Mouse (Mus musculus): ENCODE data around the gene Ptpn12. TPM values are rescaled to one million over a fixed set of nuclear protein-coding genes. Genes with fewer than 3 reads are reported as not detected.
"Not testable (repeated sequence)": the region's sequence is repeated elsewhere in the genome, so short reads cannot be mapped to it uniquely, and the experiment has no call there.

The Ptpn12 gene
- polyA plus RNA-seq, 1 experiment from 2014 or later, result 15.3 TPM

- Histone ChIP-seq H3K9ac (peak overlapping the region; percentile 98), H3K36me3 (no peaks in the 10 kb centered on the region), H3K27me3 (no peaks in the 10 kb centered on the region), H3K4me2 (peak overlapping the region; percentile 61), H3K27ac (0 out of 2 replicates have a peak overlapping the region, but pooled peaks have one; percentile 97), H3K4me3 (peak overlapping the region; percentile 98), H3K4me1 (replicated peaks) (peaks cover 32% of the 10 kb centered on the region), H3K9me3 (replicated peaks) (no peaks in the 10 kb centered on the region)
- ATAC-seq (replicated peaks; ENCODE audit: insufficient number of reproducible peaks, insufficient read depth, low FRiP score, low read depth), result no peak
- WGBS, result 7% methylated on average over 5 of the region's 5 CpGs
Observed at GRCm38 (mm10) chr5:20950093-20950492, 105.6 kb downstream of the Ptpn12 start.

GRCm38 (mm10) chr5:20946906-20947305 lies 108.8 kb downstream of the Ptpn12 start:
- H3K27ac ChIP-seq, result no peak overlapping the region
- H3K36me3 ChIP-seq, result no peaks in the 10 kb centered on the region
- no peaks in the 10 kb centered on the region for H3K9me3 ChIP-seq (replicated peaks)
- H3K4me3 ChIP-seq, result no peak overlapping the region
- 85% methylated on average over 6 of the region's 6 CpGs for WGBS
- H3K9ac ChIP-seq, result no peak overlapping the region
- no peak overlapping the region for H3K4me2 ChIP-seq
- H3K4me1 ChIP-seq (replicated peaks), result peaks cover 31% of the 10 kb centered on the region
- ATAC-seq (replicated peaks; ENCODE audit: insufficient number of reproducible peaks, insufficient read depth, low FRiP score, low read depth), result no peak
- H3K27me3 ChIP-seq, result no peaks in the 10 kb centered on the region

- H3K9me3 ChIP-seq (replicated peaks), result no peaks in the 10 kb centered on the region
- H3K27me3 ChIP-seq, result no peaks in the 10 kb centered on the region
- no peak for ATAC-seq (replicated peaks; ENCODE audit: insufficient number of reproducible peaks, insufficient read depth, low FRiP score, low read depth)
- H3K4me3 ChIP-seq, result no peak overlapping the region
- H3K4me2 ChIP-seq, result peak overlapping the region; percentile 52
- H3K9ac ChIP-seq, result no peak overlapping the region
- WGBS, result 45% methylated on average over 13 of the region's 13 CpGs
- H3K4me1 ChIP-seq (replicated peaks), result peaks cover 49% of the 10 kb centered on the region
- H3K36me3 ChIP-seq, result no peaks in the 10 kb centered on the region
- H3K27ac ChIP-seq, result peak overlapping the region; percentile 80
Observed at GRCm38 (mm10) chr5:20944961-20945748, 110.6 kb downstream of the Ptpn12 start.

GRCm38 (mm10) chr5:20943791-20944190 lies 111.9 kb downstream of the Ptpn12 start:
- 78% methylated on average over 4 of the region's 4 CpGs for WGBS
- peaks cover 56% of the 10 kb centered on the region for H3K4me1 ChIP-seq (replicated peaks)

GRCm38 (mm10) chr5:20942523-20942922 lies 113.2 kb downstream of the Ptpn12 start:
- WGBS, result 90% methylated on average over 3 of the region's 3 CpGs
- no peak for ATAC-seq (replicated peaks; ENCODE audit: insufficient number of reproducible peaks, insufficient read depth, low FRiP score, low read depth)
- H3K27ac ChIP-seq, result no peak overlapping the region
- H3K9ac ChIP-seq, result no peak overlapping the region
- H3K4me3 ChIP-seq, result no peak overlapping the region
- no peaks in the 10 kb centered on the region for H3K36me3 ChIP-seq
- no peaks in the 10 kb centered on the region for H3K27me3 ChIP-seq
- H3K4me2 ChIP-seq, result no peak overlapping the region
- H3K4me1 ChIP-seq (replicated peaks), result peaks cover 61% of the 10 kb centered on the region
- H3K9me3 ChIP-seq (replicated peaks), result no peaks in the 10 kb centered on the region

More at GRCm38 (mm10) chr5:20943791-20944190, 111.9 kb downstream of the Ptpn12 start:
- not testable (repeated sequence) for H3K27me3 ChIP-seq; H3K9ac ChIP-seq; H3K36me3 ChIP-seq; H3K27ac ChIP-seq; H3K4me2 ChIP-seq; H3K4me3 ChIP-seq; H3K9me3 ChIP-seq (replicated peaks); ATAC-seq (replicated peaks; ENCODE audit: insufficient number of reproducible peaks, insufficient read depth, low FRiP score, low read depth)

GRCm38 (mm10) chr5:20941205-20941604 lies 114.5 kb downstream of the Ptpn12 start:
- H3K4me3 ChIP-seq, result no peak overlapping the region
- no peaks in the 10 kb centered on the region for H3K9me3 ChIP-seq (replicated peaks)
- no peaks in the 10 kb centered on the region for H3K27me3 ChIP-seq
- no peaks in the 10 kb centered on the region for H3K36me3 ChIP-seq
- ATAC-seq (replicated peaks; ENCODE audit: insufficient number of reproducible peaks, insufficient read depth, low FRiP score, low read depth), result peak; percentile 60
- H3K4me1 ChIP-seq (replicated peaks), result peaks cover 57% of the 10 kb centered on the region
- H3K9ac ChIP-seq, result no peak overlapping the region
- WGBS, result 15% methylated on average over 5 of the region's 5 CpGs
- H3K27ac ChIP-seq, result peak overlapping the region; percentile 87
- peak overlapping the region; percentile 29 for H3K4me2 ChIP-seq

GRCm38 (mm10) chr5:20940696-20941095 lies 115.0 kb downstream of the Ptpn12 start:
- 48% methylated on average over 4 of the region's 4 CpGs for WGBS
- H3K4me1 ChIP-seq (replicated peaks), result peaks cover 61% of the 10 kb centered on the region
- peak overlapping the region; percentile 19; the same call in 1 of the 2 replicates for H3K9ac ChIP-seq
- no peaks in the 10 kb centered on the region for H3K36me3 ChIP-seq
- no peaks in the 10 kb centered on the region for H3K9me3 ChIP-seq (replicated peaks)
- H3K27ac ChIP-seq, result peak overlapping the region; percentile 87
- no peak overlapping the region for H3K4me3 ChIP-seq
- ATAC-seq (replicated peaks; ENCODE audit: insufficient number of reproducible peaks, insufficient read depth, low FRiP score, low read depth), result peak; percentile 36
- H3K27me3 ChIP-seq, result no peaks in the 10 kb centered on the region
- H3K4me2 ChIP-seq, result peak overlapping the region; percentile 22; the same call in 1 of the 2 replicates

GRCm38 (mm10) chr5:20940040-20940571 lies 115.6 kb downstream of the Ptpn12 start:
- no peak overlapping the region for H3K4me3 ChIP-seq

GRCm38 (mm10) chr5:20938523-20938922 lies 117.2 kb downstream of the Ptpn12 start:
- H3K9me3 ChIP-seq (replicated peaks), result no peaks in the 10 kb centered on the region
- H3K4me3 ChIP-seq, result no peak overlapping the region
- WGBS, result 45% methylated on average over 5 of the region's 5 CpGs
- no peaks in the 10 kb centered on the region for H3K36me3 ChIP-seq
- H3K4me2 ChIP-seq, result peak overlapping the region; percentile 37
- H3K9ac ChIP-seq, result no peak overlapping the region
- peak overlapping the region; percentile 87 for H3K27ac ChIP-seq
- ATAC-seq (replicated peaks; ENCODE audit: insufficient number of reproducible peaks, insufficient read depth, low FRiP score, low read depth), result no peak
- H3K4me1 ChIP-seq (replicated peaks), result peaks cover 64% of the 10 kb centered on the region
- H3K27me3 ChIP-seq, result no peaks in the 10 kb centered on the region

More at GRCm38 (mm10) chr5:20940040-20940571, 115.6 kb downstream of the Ptpn12 start:
- H3K9me3 ChIP-seq (replicated peaks), result no peaks in the 10 kb centered on the region
- H3K4me2 ChIP-seq, result peak overlapping the region; percentile 22
- H3K4me1 ChIP-seq (replicated peaks), result peaks cover 59% of the 10 kb centered on the region
- no peaks in the 10 kb centered on the region for H3K27me3 ChIP-seq
- peak overlapping the region; percentile 87 for H3K27ac ChIP-seq
- peak; percentile 71; the same call in 1 of the 2 replicates for ATAC-seq (replicated peaks; ENCODE audit: insufficient number of reproducible peaks, insufficient read depth, low FRiP score, low read depth)
- 50% methylated on average over 6 of the region's 6 CpGs for WGBS
- H3K9ac ChIP-seq, result peak overlapping the region; percentile 19; the same call in 1 of the 2 replicates
- no peaks in the 10 kb centered on the region for H3K36me3 ChIP-seq

Data from heart, embryonic 15.5 days (tissue).